Mouse (Mus musculus) erythroblast, adult 5-6 weeks (primary cell): ENCODE results near the gene Stx1a. TPM values are rescaled to one million over a fixed set of nuclear protein-coding genes. Genes with fewer than 3 reads are reported as not detected.

Source experiments
- ATAC-seq: replicated peaks from 2 replicates; pipeline ENCODE4 v1.8.0; 2016; ENCODE audit warnings: moderate number of reproducible peaks, mild to moderate bottlenecking, moderate TSS enrichment, inconsistent platforms; ENCODE audit not compliant: poor library complexity, low FRiP score, severe bottlenecking
- total RNA-seq, 2 experiments: library from RNA; stranded (forward) in 1 of 2; stranded (reverse) in 1 of 2; fragments of 150-400 nt in 1 of 2; fragments of 200-764, 138-1000 nt in 1 of 2; gene quantifications; 2 replicates each; pipeline versions ENCODE4 v1.2.3 to v1.2.4; 2015 to 2017; ENCODE audit warnings: low replicate concordance in 2 of 2

The Stx1a gene
- total RNA-seq, 2 experiments from 2014 or later, result not detected

DNA sequence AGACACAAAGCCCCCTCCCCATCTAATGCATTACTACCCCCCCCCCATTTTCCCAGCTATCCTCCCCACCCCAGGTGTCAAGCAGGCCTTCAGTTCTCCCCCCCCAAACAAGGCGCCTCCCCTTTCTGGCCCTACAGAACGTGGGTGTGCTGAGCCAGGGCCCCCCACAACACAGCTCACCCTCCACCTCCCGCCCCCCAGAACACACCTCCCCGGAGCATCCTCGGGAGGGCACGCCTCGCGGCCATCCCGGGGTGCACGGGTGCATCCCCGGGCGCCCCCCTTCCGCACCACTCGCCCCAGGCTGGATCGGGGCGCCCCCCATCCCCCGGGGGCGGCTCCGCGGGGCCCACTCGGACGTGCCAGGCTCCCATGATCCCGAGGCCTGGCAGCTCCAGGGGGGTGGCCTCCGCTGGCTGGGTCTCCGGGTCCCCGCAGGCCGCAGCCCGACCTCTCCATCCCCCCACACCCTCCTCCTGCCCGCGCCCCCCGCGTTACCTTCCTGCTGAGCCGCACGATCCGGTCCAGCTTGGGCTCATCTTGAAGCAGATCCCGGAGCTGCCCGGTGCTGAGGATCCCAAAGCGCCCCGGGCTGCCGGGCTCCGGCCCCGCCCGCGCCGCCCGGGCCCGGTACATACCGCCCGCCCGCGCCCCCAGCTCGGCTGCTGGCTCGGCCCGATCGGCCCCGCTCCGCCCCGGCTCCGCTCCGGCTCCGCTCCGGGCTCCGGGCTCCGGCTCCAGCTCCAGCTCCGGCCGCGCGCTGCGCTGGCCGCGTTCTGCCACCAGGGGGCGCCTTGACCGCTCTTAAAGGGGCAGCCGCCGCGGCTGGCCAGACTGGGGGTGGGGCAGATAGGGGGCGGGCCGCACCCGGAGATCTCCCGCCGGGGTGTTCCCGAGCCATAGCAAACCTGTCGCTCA, 54.5 kb downstream of the Stx1a start, which contains the start of gene Vps37d:
Gene Vps37d, minus strand, starts transcription at position 703 of the 918 bp plus-strand sequence.
- ATAC-seq, result peak; percentile 78

DNA sequence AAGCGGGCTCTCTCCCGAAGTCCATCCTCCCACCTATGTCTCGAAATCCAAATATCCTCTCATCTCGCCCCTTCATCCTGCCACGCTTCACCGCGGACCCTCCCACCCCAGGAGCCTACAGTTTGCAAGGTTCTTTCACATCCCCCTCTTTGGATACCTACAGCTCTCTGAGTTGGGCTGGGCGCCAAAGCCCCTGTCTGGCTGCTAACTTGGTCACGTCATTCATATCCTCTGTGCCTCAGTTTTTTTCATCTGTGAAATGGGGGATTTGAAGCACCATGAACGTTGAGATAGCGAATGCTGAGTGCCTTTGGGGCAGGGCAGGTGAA, 55.2 kb downstream of the Stx1a start:
- ATAC-seq, result 0 out of 2 replicates have a peak, but pooled peaks have one; percentile 7

DNA sequence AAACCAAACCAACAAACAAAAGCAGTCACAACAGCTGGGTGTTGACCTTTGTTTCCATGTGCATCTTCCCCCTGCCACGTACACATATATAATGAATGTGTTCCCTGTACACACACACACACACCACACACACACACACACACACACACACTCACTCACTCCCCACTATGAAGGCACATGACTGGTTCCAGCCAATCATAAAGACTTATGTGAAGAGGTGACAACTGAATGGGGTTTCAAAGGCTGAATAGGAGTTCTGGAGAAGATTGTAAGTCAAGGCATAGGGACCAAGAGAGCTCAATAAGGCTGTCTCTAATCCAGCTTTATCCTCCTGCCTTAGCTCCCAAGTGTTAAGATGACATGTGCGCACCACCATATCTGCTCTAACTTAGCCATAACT, 56.3 kb downstream of the Stx1a start:
- ATAC-seq, result no peak

DNA sequence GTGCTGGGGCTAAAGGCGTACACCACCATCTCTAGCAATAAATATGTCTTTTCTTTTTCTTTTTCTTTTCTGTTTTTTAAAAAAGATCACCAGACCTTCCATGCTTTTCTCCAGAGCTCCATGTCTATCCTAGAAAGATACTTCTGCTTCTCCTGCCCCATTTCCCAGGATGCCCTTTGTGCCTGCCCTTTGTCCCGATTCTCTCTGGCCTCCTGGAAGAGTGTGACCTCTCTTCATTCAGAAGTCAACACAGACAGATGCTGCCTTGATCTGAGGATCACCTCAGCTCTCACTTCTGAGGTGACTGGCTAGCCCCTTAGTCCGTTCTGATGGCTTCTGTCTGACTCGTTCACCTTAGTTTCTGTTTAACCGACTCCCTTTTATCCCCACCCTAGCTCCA, 57.3 kb downstream of the Stx1a start:
- no peak for ATAC-seq

DNA sequence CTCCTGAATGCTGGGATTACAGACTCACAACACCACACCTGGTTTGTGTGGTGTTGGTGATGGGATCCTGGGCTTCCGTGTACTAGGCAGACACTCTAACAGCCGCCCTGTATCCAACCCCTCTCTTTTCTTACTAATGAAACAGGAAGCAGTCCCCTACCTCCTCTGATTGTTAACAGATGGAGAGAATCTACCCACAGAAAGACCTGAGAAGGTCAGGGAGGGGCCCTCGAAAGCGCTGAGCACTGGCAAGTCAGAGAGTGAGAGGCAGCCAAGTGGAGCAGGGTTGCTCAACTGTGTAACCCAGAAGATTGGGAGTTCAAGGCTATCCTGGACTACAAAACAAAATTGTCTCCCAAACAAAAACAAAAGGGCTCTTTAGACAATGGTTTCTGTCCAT, 63.6 kb downstream of the Stx1a start:
- ATAC-seq, result no peak

DNA sequence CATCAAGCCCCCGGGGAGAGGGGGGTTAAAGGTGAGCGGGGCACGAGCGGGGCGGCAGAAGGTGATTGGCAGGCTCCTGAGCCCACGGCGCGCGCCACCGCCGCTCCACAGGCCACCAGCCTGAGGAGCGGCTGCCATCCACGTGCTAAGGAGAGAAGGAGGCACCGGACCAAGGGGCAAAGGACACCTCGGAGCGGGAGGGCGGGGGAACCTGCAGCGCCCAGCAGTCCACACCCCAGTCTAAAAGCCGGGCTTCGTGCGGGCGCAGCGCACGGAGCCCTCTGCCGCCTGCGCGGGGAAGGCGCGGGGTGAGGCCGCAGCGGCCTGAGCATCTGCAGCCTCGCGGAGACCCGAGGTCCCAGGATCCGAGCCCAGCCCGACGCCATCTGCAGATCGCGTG, 66.4 kb downstream of the Stx1a start, which contains the start of gene Mlxipl:
Gene Mlxipl, plus strand, starts transcription at position 238 of the 400 bp plus-strand sequence.
- no peak for ATAC-seq

Other genes starting within 250 kb of the Stx1a start
- gene Tmem270, start 116.7 kb upstream of the Stx1a start, total RNA-seq (2015; ENCODE audit: low replicate concordance), result 0.96 TPM in 1 of 2 replicates, not detected in the other
- not detected in 2 replicates for gene Tmem270, start 116.7 kb upstream of the Stx1a start, total RNA-seq (2017; ENCODE audit: low replicate concordance)
- gene Cldn13, start 108.0 kb upstream of the Stx1a start, total RNA-seq (2015; ENCODE audit: low replicate concordance), result 411 and 506 TPM in 2 replicates
- 369 and 379 TPM in 2 replicates for gene Cldn13, start 108.0 kb upstream of the Stx1a start, total RNA-seq (2017; ENCODE audit: low replicate concordance)
- gene Mettl27, start 91.1 kb upstream of the Stx1a start, total RNA-seq (2015; ENCODE audit: low replicate concordance), result 70.4 and 120 TPM in 2 replicates
- gene Mettl27, start 91.1 kb upstream of the Stx1a start, total RNA-seq (2017; ENCODE audit: low replicate concordance), result 62.4 and 85.2 TPM in 2 replicates
- gene Cldn4, start 76.5 kb upstream of the Stx1a start, total RNA-seq (2015; ENCODE audit: low replicate concordance), result not detected in 2 replicates
- gene Cldn4, start 76.5 kb upstream of the Stx1a start, total RNA-seq (2017; ENCODE audit: low replicate concordance), result not detected in 2 replicates
- gene Cldn3, start 37.3 kb upstream of the Stx1a start, total RNA-seq (2015; ENCODE audit: low replicate concordance), result not detected in 2 replicates
- not detected in 2 replicates for gene Cldn3, start 37.3 kb upstream of the Stx1a start, total RNA-seq (2017; ENCODE audit: low replicate concordance)
- gene Abhd11, start 14.3 kb upstream of the Stx1a start, total RNA-seq (2015; ENCODE audit: low replicate concordance), result 4.6 and 19.0 TPM in 2 replicates
- gene Abhd11, start 14.3 kb upstream of the Stx1a start, total RNA-seq (2017; ENCODE audit: low replicate concordance), result 11.6 and 17.5 TPM in 2 replicates
- gene Dnajc30, start 40.7 kb downstream of the Stx1a start, total RNA-seq (2015; ENCODE audit: low replicate concordance), result 1.5 and 7.9 TPM in 2 replicates
- gene Dnajc30, start 40.7 kb downstream of the Stx1a start, total RNA-seq (2017; ENCODE audit: low replicate concordance), result 2.2 and 4.6 TPM in 2 replicates
- 23.4 and 30.9 TPM in 2 replicates for gene Bud23, start 41.5 kb downstream of the Stx1a start, total RNA-seq (2015; ENCODE audit: low replicate concordance)
- 12.0 and 17.3 TPM in 2 replicates for gene Bud23, start 41.5 kb downstream of the Stx1a start, total RNA-seq (2017; ENCODE audit: low replicate concordance)
- not detected in 2 replicates for gene Vps37d, start 54.8 kb downstream of the Stx1a start, total RNA-seq (2015; ENCODE audit: low replicate concordance)
- not detected in 2 replicates for gene Vps37d, start 54.8 kb downstream of the Stx1a start, total RNA-seq (2017; ENCODE audit: low replicate concordance)
- not detected in 2 replicates for gene Mlxipl, start 66.4 kb downstream of the Stx1a start, total RNA-seq (2015; ENCODE audit: low replicate concordance)
- 0.51 TPM in 1 of 2 replicates, not detected in the other for gene Mlxipl, start 66.4 kb downstream of the Stx1a start, total RNA-seq (2017; ENCODE audit: low replicate concordance)
- 1.5 and 3.6 TPM in 2 replicates for gene Tbl2, start 126.2 kb downstream of the Stx1a start, total RNA-seq (2015; ENCODE audit: low replicate concordance)
- gene Tbl2, start 126.2 kb downstream of the Stx1a start, total RNA-seq (2017; ENCODE audit: low replicate concordance), result 2.8 and 3.7 TPM in 2 replicates
- 6.0 and 10.0 TPM in 2 replicates for gene Bcl7b, start 144.8 kb downstream of the Stx1a start, total RNA-seq (2015; ENCODE audit: low replicate concordance)
- gene Bcl7b, start 144.8 kb downstream of the Stx1a start, total RNA-seq (2017; ENCODE audit: low replicate concordance), result 12.9 and 19.2 TPM in 2 replicates
- gene Baz1b, start 163.8 kb downstream of the Stx1a start, total RNA-seq (2015; ENCODE audit: low replicate concordance), result 33.4 and 39.8 TPM in 2 replicates
- gene Baz1b, start 163.8 kb downstream of the Stx1a start, total RNA-seq (2017; ENCODE audit: low replicate concordance), result 91.2 and 108 TPM in 2 replicates
- gene Fzd9, start 227.7 kb downstream of the Stx1a start, total RNA-seq (2015; ENCODE audit: low replicate concordance), result not detected in 2 replicates
- not detected in 2 replicates for gene Fzd9, start 227.7 kb downstream of the Stx1a start, total RNA-seq (2017; ENCODE audit: low replicate concordance)